Mouse (Mus musculus) forebrain, embryonic 14.5 days (tissue): ENCODE data around the gene Ntm. TPM values are rescaled to one million over a fixed set of nuclear protein-coding genes. Genes with fewer than 3 reads are reported as not detected.

Experiments
- ATAC-seq: fragments of 200-750 bp; cut with Nextera tagmentation; 2 replicates; pipeline ENCODE4 v1.8.0; 2017; ENCODE audit warnings: mild to moderate bottlenecking, moderate library complexity
- DNase-seq: peaks from one replicate; pipeline ENCODE4 v3.0.0-alpha.2; 2015; ENCODE audit warnings: low spot score
- H3K27ac ChIP-seq: fragments of 300-500 bp; sonication (generic); 2 replicates; pipeline ENCODE4 v1.5.1; 2014; ENCODE audit warnings: low read depth, mild to moderate bottlenecking, control low read depth, low read length, moderate library complexity
- H3K27me3 ChIP-seq: fragments of 300-500 bp; sonication (generic); replicated peaks from 2 replicates; pipeline ENCODE4 v1.6.1; 2014; ENCODE audit warnings: low read length, control low read depth, mixed read lengths; ENCODE audit not compliant: control insufficient read depth, insufficient read depth
- H3K36me3 ChIP-seq: fragments of 300-500 bp; sonication (generic); 2 replicates; pipeline ENCODE4 v1.6.1; 2014; ENCODE audit warnings: low read length, control low read depth; ENCODE audit not compliant: control insufficient read depth, insufficient read depth
- H3K4me1 ChIP-seq: fragments of 300-500 bp; sonication (generic); 2 replicates; pipeline ENCODE4 v1.6.1; 2014; ENCODE audit warnings: antibody characterized with exemption, low read length, control low read depth; ENCODE audit not compliant: control insufficient read depth, insufficient read depth
- H3K4me2 ChIP-seq: fragments of 300-500 bp; sonication (generic); 2 replicates; pipeline ENCODE4 v1.6.1; 2014; ENCODE audit warnings: mild to moderate bottlenecking, control low read depth, low read length
- H3K4me3 ChIP-seq: fragments of 300-500 bp; sonication (generic); 2 replicates; pipeline ENCODE4 v1.5.1; 2014; ENCODE audit warnings: low read depth, low read length, control low read depth
- H3K9ac ChIP-seq: fragments of 300-500 bp; sonication (generic); 2 replicates; pipeline ENCODE4 v1.6.1; 2014; ENCODE audit warnings: mild to moderate bottlenecking, low read length, control low read depth, moderate library complexity
- H3K9me3 ChIP-seq: fragments of 300-500 bp; sonication (generic); replicated peaks from 2 replicates; pipeline ENCODE4 v1.6.1; 2016; ENCODE audit warnings: low read length, control low read depth, mixed read lengths; ENCODE audit not compliant: control insufficient read depth
- WGBS: fragments of 180-500 bp; shearing (Covaris S2); extraction: QIAGEN DNeasy Blood & Tissue Kit; methylation state at CpG from one replicate; pipeline ENCODE4 v1.1.7; 2014; 5-methylcytosine and 5-hydroxymethylcytosine counted together
- polyA plus RNA-seq: library from polyadenylated mRNA; unstranded; fragments of >200 nt; fragmentation: Nextera tagmentation; extraction: Ambion mirVana; gene quantifications from 2 replicates; pipeline ENCODE4 v1.2.1, GENCODE M21; 2014

Ntm gene
- polyA plus RNA-seq, 1 experiment from 2014 or later = 72.9 TPM

GRCm38 (mm10) chr9:29058811-29059210, 904.1 kb downstream of the Ntm start:
- WGBS = 63% methylated on average over 8 of the region's 8 CpGs
- Histone ChIP-seq H3K9me3 (no peaks in the 10 kb centered on the region), H3K27ac (no peak overlapping the region), H3K27me3 (no peaks in the 10 kb centered on the region), H3K9ac (no peak overlapping the region), H3K4me3 (no peak overlapping the region), H3K36me3 (no peaks in the 10 kb centered on the region), H3K4me2 (no peak overlapping the region), H3K4me1 (no peaks in the 10 kb centered on the region; the same call in 1 of the 2 replicates)
- ATAC-seq (peak; percentile 26; the same call in 1 of the 2 replicates), DNase-seq (peak; percentile 52)

GRCm38 (mm10) chr9:29055637-29056036, 907.3 kb downstream of the Ntm start:
- no peak overlapping the region for H3K4me2 ChIP-seq
- no peaks in the 10 kb centered on the region for H3K36me3 ChIP-seq
- no peaks in the 10 kb centered on the region; the same call in 1 of the 2 replicates for H3K4me1 ChIP-seq
- H3K4me3 ChIP-seq = no peak overlapping the region
- no peaks in the 10 kb centered on the region for H3K27me3 ChIP-seq
- no peak overlapping the region for H3K27ac ChIP-seq
- WGBS = 90% methylated on average over 2 of the region's 2 CpGs
- DNase-seq (no peak), ATAC-seq (no peak)
- no peaks in the 10 kb centered on the region for H3K9me3 ChIP-seq
- no peak overlapping the region for H3K9ac ChIP-seq

GRCm38 (mm10) chr9:29036466-29036865, 926.5 kb downstream of the Ntm start:
- H3K4me3 ChIP-seq = no peak overlapping the region
- no peak overlapping the region for H3K27ac ChIP-seq
- no peaks in the 10 kb centered on the region for H3K36me3 ChIP-seq
- DNase-seq (no peak), ATAC-seq (no peak)
- no peak overlapping the region for H3K9ac ChIP-seq
- H3K9me3 ChIP-seq = no peaks in the 10 kb centered on the region
- H3K27me3 ChIP-seq = no peaks in the 10 kb centered on the region
- H3K4me1 ChIP-seq = no peaks in the 10 kb centered on the region; the same call in 1 of the 2 replicates
- no peak overlapping the region for H3K4me2 ChIP-seq
- 40% methylated on average over 3 of the region's 3 CpGs for WGBS

GRCm38 (mm10) chr9:29036058-29036457, 926.9 kb downstream of the Ntm start:
- Histone ChIP-seq H3K4me2 (no peak overlapping the region), H3K4me3 (no peak overlapping the region), H3K27ac (no peak overlapping the region), H3K9ac (no peak overlapping the region), H3K4me1 (no peaks in the 10 kb centered on the region; the same call in 1 of the 2 replicates), H3K27me3 (no peaks in the 10 kb centered on the region), H3K36me3 (no peaks in the 10 kb centered on the region), H3K9me3 (no peaks in the 10 kb centered on the region)
- WGBS = 53% methylated on average over 4 of the region's 4 CpGs
- ATAC-seq (no peak), DNase-seq (peak; percentile 20)

- Histone ChIP-seq H3K9ac (no peak overlapping the region), H3K36me3 (no peaks in the 10 kb centered on the region), H3K4me1 (no peaks in the 10 kb centered on the region), H3K4me2 (no peak overlapping the region), H3K27me3 (no peaks in the 10 kb centered on the region), H3K27ac (no peak overlapping the region), H3K4me3 (no peak overlapping the region), H3K9me3 (no peaks in the 10 kb centered on the region)
- WGBS = 64% methylated on average over 6 of the region's 6 CpGs
- DNase-seq (no peak), ATAC-seq (no peak)
Measured at GRCm38 (mm10) chr9:29026410-29026809, 936.5 kb downstream of the Ntm start.

- Histone ChIP-seq H3K9me3 (no peaks in the 10 kb centered on the region), H3K4me1 (no peaks in the 10 kb centered on the region), H3K9ac (no peak overlapping the region), H3K4me2 (no peak overlapping the region), H3K27ac (no peak overlapping the region), H3K27me3 (no peaks in the 10 kb centered on the region), H3K4me3 (no peak overlapping the region), H3K36me3 (no peaks in the 10 kb centered on the region)
- DNase-seq (no peak), ATAC-seq (no peak)
- WGBS = 87% methylated on average over 4 of the region's 4 CpGs
Measured at GRCm38 (mm10) chr9:29025603-29026002, 937.3 kb downstream of the Ntm start.

- WGBS = 48% methylated on average over 1 of the region's 1 CpGs
- Histone ChIP-seq H3K36me3 (no peaks in the 10 kb centered on the region), H3K9ac (no peak overlapping the region), H3K4me3 (no peak overlapping the region), H3K27ac (no peak overlapping the region), H3K9me3 (no peaks in the 10 kb centered on the region), H3K4me2 (no peak overlapping the region), H3K27me3 (no peaks in the 10 kb centered on the region), H3K4me1 (no peaks in the 10 kb centered on the region)
- DNase-seq (no peak), ATAC-seq (no peak)
Measured at GRCm38 (mm10) chr9:29025104-29025503, 937.8 kb downstream of the Ntm start.

- Histone ChIP-seq H3K27ac (no peak overlapping the region), H3K9me3 (no peaks in the 10 kb centered on the region), H3K36me3 (no peaks in the 10 kb centered on the region), H3K4me3 (no peak overlapping the region), H3K4me2 (no peak overlapping the region), H3K9ac (no peak overlapping the region), H3K27me3 (no peaks in the 10 kb centered on the region), H3K4me1 (no peaks in the 10 kb centered on the region)
- WGBS = 75% methylated on average over 3 of the region's 3 CpGs
- DNase-seq = peak; percentile 40
- no peak for ATAC-seq
Measured at GRCm38 (mm10) chr9:29016879-29017278, 946.1 kb downstream of the Ntm start.

- Histone ChIP-seq H3K9me3 (no peaks in the 10 kb centered on the region), H3K9ac (no peak overlapping the region), H3K4me1 (no peaks in the 10 kb centered on the region), H3K4me2 (no peak overlapping the region), H3K27ac (no peak overlapping the region), H3K27me3 (no peaks in the 10 kb centered on the region), H3K36me3 (no peaks in the 10 kb centered on the region), H3K4me3 (no peak overlapping the region)
- ATAC-seq (no peak), DNase-seq (no peak)
- WGBS = 94% methylated on average over 17 of the region's 17 CpGs
Measured at GRCm38 (mm10) chr9:29013881-29014280, 949.1 kb downstream of the Ntm start.
